ENCODE assay signal across 22 mouse cellular contexts in genomic region chr10:78041647-78042046, GRCm38 (mm10). TPM values are rescaled to one million over a fixed set of nuclear protein-coding genes. Genes with fewer than 3 reads are reported as not detected.
"Had no signal": no experiment of that assay in that cellular context is flagged by ENCODE, and none has a peak within 500 bp of the region (broad histone marks: within the 10 kb centered on the region; RNA-seq: fewer than 3 reads in every experiment).

Gene Dnmt3l (plus strand): TSS chr10:78041947.

- H3K27me3 ChIP-seq: midbrain, embryonic 15.5 days; neural tube, embryonic 12.5 days; neural tube, embryonic 15.5 days had no signal

- H3K9ac ChIP-seq: liver, embryonic 13.5 days; midbrain, embryonic 15.5 days; neural tube, embryonic 12.5 days had no signal

- H3K9me3 ChIP-seq: liver, embryonic 13.5 days; midbrain, embryonic 12.5 days; midbrain, embryonic 15.5 days; neural tube, embryonic 12.5 days; neural tube, embryonic 15.5 days had no signal

- DNase-seq: kidney, adult 9 months; kidney, postnatal 14 days; kidney, postnatal 4 days; liver, embryonic 13.5 days; lung, adult 2 months; lung, postnatal 14 days; right cerebral cortex, adult 18-20 months; right cerebral cortex, postnatal 14 days; right cerebral cortex, postnatal 4 days; thymus, adult 18-20 months; thymus, postnatal 36 days had no signal

- H3K27ac ChIP-seq: liver, embryonic 13.5 days; macrophage; midbrain, embryonic 12.5 days; midbrain, embryonic 15.5 days; neural tube, embryonic 12.5 days; neural tube, embryonic 15.5 days; stomach, postnatal 0 days had no signal

- H3K4me3 ChIP-seq: liver, embryonic 13.5 days had no signal

- ATAC-seq: midbrain, embryonic 15.5 days had no signal

- H3K36me3 ChIP-seq: liver, embryonic 13.5 days; midbrain, embryonic 12.5 days; midbrain, embryonic 15.5 days; neural tube, embryonic 12.5 days; neural tube, embryonic 15.5 days had no signal

RNA-seq across cellular contexts. Expression of gene Dnmt3l, which starts in this region (rescaled TPM):
- total RNA-seq: left cerebral cortex, adult 18-20 months; left cerebral cortex, postnatal 25 days; liver, adult 2 months had no signal
- polyA plus RNA-seq: limb, embryonic 11.5 days; liver, adult 2 months; liver, embryonic 13.5 days; liver, embryonic 16.5 days; midbrain, embryonic 12.5 days; midbrain, embryonic 15.5 days; neural tube, embryonic 12.5 days; neural tube, embryonic 15.5 days had no signal
